Mouse (Mus musculus) ES-Bruce4 (cell line): Measurements from ENCODE around the gene Tmem107. TPM values are rescaled to one million over a fixed set of nuclear protein-coding genes. Genes with fewer than 3 reads are reported as not detected.

Experiments
- H3K27ac ChIP-seq: 2 replicates; pipeline ENCODE4 v1.5.1; 2012; ENCODE audit warnings: low read length, inconsistent platforms; ENCODE audit not compliant: insufficient read depth
- H3K27me3 ChIP-seq: 2 replicates; pipeline ENCODE4 v1.6.1; 2012; ENCODE audit warnings: mild to moderate bottlenecking, low read length, inconsistent platforms; ENCODE audit not compliant: control insufficient read depth, poor library complexity, insufficient read depth, severe bottlenecking
- H3K36me3 ChIP-seq: 2 replicates; pipeline ENCODE4 v1.6.1; 2012; ENCODE audit warnings: inconsistent platforms, mild to moderate bottlenecking, low read length, moderate library complexity; ENCODE audit not compliant: control insufficient read depth, poor library complexity, insufficient read depth, severe bottlenecking
- H3K4me1 ChIP-seq: one replicate; pipeline ENCODE4 v1.8.1; 2011; ENCODE audit warnings: low read length; ENCODE audit not compliant: control insufficient read depth, insufficient read depth
- H3K4me3 ChIP-seq: 2 replicates; pipeline ENCODE4 v1.5.1; 2011; ENCODE audit warnings: low read depth, mild to moderate bottlenecking, low read length
- H3K9ac ChIP-seq: 2 replicates; pipeline ENCODE4 v1.6.1; 2012; ENCODE audit warnings: low read depth, mild to moderate bottlenecking, inconsistent platforms; ENCODE audit not compliant: poor library complexity, severe bottlenecking
- H3K9me3 ChIP-seq: replicated peaks from 2 replicates; pipeline ENCODE4 v1.6.1; 2012; ENCODE audit warnings: mild to moderate bottlenecking, low read length, inconsistent platforms; ENCODE audit not compliant: control insufficient read depth, poor library complexity, insufficient read depth, severe bottlenecking
- CTCF ChIP-seq: IDR thresholded peaks from one replicate; pipeline ENCODE4 v1.8.1; 2011; ENCODE audit warnings: low read depth, low read length
- EP300 ChIP-seq: IDR thresholded peaks from 2 replicates; pipeline ENCODE4 v1.6.1; 2011; ENCODE audit warnings: low read depth, low read length; ENCODE audit not compliant: insufficient read depth
- POLR2A ChIP-seq: IDR thresholded peaks from one replicate; pipeline ENCODE4 v1.8.1; 2011; ENCODE audit warnings: low read length; ENCODE audit not compliant: insufficient read depth
- polyA plus RNA-seq: library from polyadenylated mRNA; stranded (reverse); fragments of >200 nt; gene quantifications from 2 replicates; pipeline ENCODE4 v1.2.4, GENCODE M21; 2011; ENCODE audit warnings: low read depth; ENCODE audit not compliant: missing spikeins, insufficient read depth, insufficient read length

The Tmem107 gene
- polyA plus RNA-seq: 17.1 and 24.7 TPM in 2 replicates

GRCm38 (mm10) chr11:69070590-69071222 is at the start of gene Tmem107:
TSS of gene Tmem107 (plus strand) at chr11:69070806.
- Histone ChIP-seq H3K27me3 (no peaks in the 10 kb centered on the region), H3K4me1 (peaks cover 5% of the 10 kb centered on the region), H3K36me3 (no peaks in the 10 kb centered on the region), H3K9ac (peak within 1 kb of the TSS; percentile 67), H3K4me3 (peak within 1 kb of the TSS; percentile 93), H3K9me3 (no peaks in the 10 kb centered on the region), H3K27ac (peak within 1 kb of the TSS; percentile 21; the same call in 1 of the 2 replicates)
- no peak for TF ChIP-seq EP300
- TF ChIP-seq POLR2A: peak; percentile 97
- no peak for TF ChIP-seq CTCF

- no peaks in the 10 kb centered on the region for H3K9me3 ChIP-seq
- peak overlapping the region; percentile 26; the same call in 1 of the 2 replicates for H3K9ac ChIP-seq
- peak overlapping the region; percentile 86 for H3K27ac ChIP-seq
- H3K27me3 ChIP-seq: no peaks in the 10 kb centered on the region
- no peak overlapping the region for H3K4me3 ChIP-seq
- peaks cover 97% of the 10 kb centered on the region for H3K36me3 ChIP-seq
- TF ChIP-seq CTCF: no peak
- no peak for TF ChIP-seq EP300
- no peak for TF ChIP-seq POLR2A
- no peaks in the 10 kb centered on the region for H3K4me1 ChIP-seq
These were observed 44.0 kb upstream of the Tmem107 start for GRCm38 (mm10) chr11:69026562-69026961.

- TF ChIP-seq POLR2A: no peak
- TF ChIP-seq CTCF: peak; percentile 29
- no peak for TF ChIP-seq EP300
- H3K9me3 ChIP-seq: no peaks in the 10 kb centered on the region
- H3K27me3 ChIP-seq: no peaks in the 10 kb centered on the region
- peaks cover 95% of the 10 kb centered on the region for H3K36me3 ChIP-seq
- no peak overlapping the region for H3K4me3 ChIP-seq
- no peaks in the 10 kb centered on the region for H3K4me1 ChIP-seq
- H3K9ac ChIP-seq: no peak overlapping the region
- peak overlapping the region; percentile 86; the same call in 1 of the 2 replicates for H3K27ac ChIP-seq
These were observed 41.8 kb upstream of the Tmem107 start for GRCm38 (mm10) chr11:69028805-69029204.

GRCm38 (mm10) chr11:69033552-69033951 is 37.1 kb upstream of the Tmem107 start:
- H3K27ac ChIP-seq: no peak overlapping the region
- H3K4me3 ChIP-seq: no peak overlapping the region
- H3K9me3 ChIP-seq: no peaks in the 10 kb centered on the region
- no peaks in the 10 kb centered on the region for H3K27me3 ChIP-seq
- no peak overlapping the region for H3K9ac ChIP-seq
- no peaks in the 10 kb centered on the region for H3K4me1 ChIP-seq
- TF ChIP-seq CTCF: no peak
- no peak for TF ChIP-seq POLR2A
- no peak for TF ChIP-seq EP300
- peaks cover 67% of the 10 kb centered on the region for H3K36me3 ChIP-seq

GRCm38 (mm10) chr11:69034585-69034984 is 36.0 kb upstream of the Tmem107 start:
- H3K4me1 ChIP-seq: no peaks in the 10 kb centered on the region
- H3K27ac ChIP-seq: peak overlapping the region; percentile 37; the same call in 1 of the 2 replicates
- no peak overlapping the region for H3K4me3 ChIP-seq
- no peaks in the 10 kb centered on the region for H3K27me3 ChIP-seq
- TF ChIP-seq CTCF (no peak), EP300 (no peak), POLR2A (no peak)
- H3K9me3 ChIP-seq: no peaks in the 10 kb centered on the region
- H3K9ac ChIP-seq: no peak overlapping the region
- H3K36me3 ChIP-seq: peaks cover 58% of the 10 kb centered on the region

GRCm38 (mm10) chr11:69035411-69035810 is 35.2 kb upstream of the Tmem107 start:
- Histone ChIP-seq H3K27ac (peak overlapping the region; percentile 69), H3K4me3 (peak overlapping the region; percentile 41), H3K36me3 (peaks cover 49% of the 10 kb centered on the region), H3K4me1 (no peaks in the 10 kb centered on the region), H3K9ac (peak overlapping the region; percentile 37; the same call in 1 of the 2 replicates), H3K9me3 (no peaks in the 10 kb centered on the region), H3K27me3 (no peaks in the 10 kb centered on the region)
- no peak for TF ChIP-seq EP300
- TF ChIP-seq CTCF: no peak
- no peak for TF ChIP-seq POLR2A
